Mouse (Mus musculus) bone marrow macrophage, adult 2 months (primary cell): ENCODE measurements at regions not wholly inside any gene's neighbourhood (a gene's known extent, or its start where the extent isn't known, plus 50 kb on each side); places are given as distances from the start of the nearest gene placed in this dataset.

Experiments used
- CTCF ChIP-seq: IDR thresholded peaks from 2 replicates; pipeline ENCODE4 v1.5.1; 2012; ENCODE audit warnings: low read depth, mild to moderate bottlenecking, low read length, moderate library complexity
- POLR2A ChIP-seq: IDR thresholded peaks from 2 replicates; pipeline ENCODE4 v1.6.1; 2012; ENCODE audit warnings: mild to moderate bottlenecking, low read depth, low read length, borderline replicate concordance

DNA sequence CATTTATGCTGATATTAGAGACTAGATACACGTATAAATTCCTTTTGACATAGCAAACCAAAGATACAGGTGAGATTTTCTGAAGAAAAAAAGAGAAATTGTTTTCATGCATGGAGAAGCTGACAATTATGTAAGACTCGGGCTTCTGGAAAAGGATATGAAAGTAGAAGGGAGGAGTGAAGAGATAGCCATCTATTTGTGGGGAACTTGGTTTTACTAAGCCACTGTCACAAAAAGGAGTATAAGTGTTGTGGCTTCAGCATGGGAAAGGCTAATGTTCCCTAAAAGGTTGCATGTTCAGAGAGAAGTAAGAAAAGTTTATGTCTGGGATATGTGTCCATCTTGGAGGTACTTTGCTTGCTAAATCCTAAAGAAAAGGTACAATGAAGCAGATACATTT lies 390.8 kb upstream of the Chl1 start:
- TF ChIP-seq CTCF (no peak), POLR2A (no peak)
